Mouse (Mus musculus) adipocyte (in vitro differentiated cells): Measurements from ENCODE around the gene 4931417E11Rik.

Experiments
- DNase-seq: peaks from one replicate; pipeline ENCODE4 v3.0.0-alpha.2; 2016; ENCODE audit warnings: low spot score

4931417E11Rik gene

DNA sequence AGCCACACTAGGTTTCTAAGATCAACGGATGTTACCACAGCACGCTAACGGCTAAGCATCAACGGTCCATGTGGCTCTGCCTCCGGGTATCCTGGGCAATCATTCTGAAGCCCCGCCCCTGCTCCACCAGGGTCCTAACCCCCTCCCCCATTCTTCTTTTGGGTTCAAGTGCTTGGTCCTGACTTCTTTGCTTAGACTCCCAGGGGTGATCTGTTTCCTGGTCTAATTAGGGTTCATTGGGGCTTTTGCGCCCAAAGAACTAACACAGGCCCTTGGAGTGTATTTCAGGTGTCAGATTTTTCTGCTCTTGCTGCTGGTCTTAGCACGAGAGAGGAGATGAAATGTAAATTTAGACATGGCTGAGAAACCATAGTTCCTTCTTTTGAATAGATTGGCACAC is at the start of gene 4931417E11Rik:
TSS of gene 4931417E11Rik (minus strand) at position 101 of the 400 bp plus-strand sequence.
- DNase-seq: no peak

DNA sequence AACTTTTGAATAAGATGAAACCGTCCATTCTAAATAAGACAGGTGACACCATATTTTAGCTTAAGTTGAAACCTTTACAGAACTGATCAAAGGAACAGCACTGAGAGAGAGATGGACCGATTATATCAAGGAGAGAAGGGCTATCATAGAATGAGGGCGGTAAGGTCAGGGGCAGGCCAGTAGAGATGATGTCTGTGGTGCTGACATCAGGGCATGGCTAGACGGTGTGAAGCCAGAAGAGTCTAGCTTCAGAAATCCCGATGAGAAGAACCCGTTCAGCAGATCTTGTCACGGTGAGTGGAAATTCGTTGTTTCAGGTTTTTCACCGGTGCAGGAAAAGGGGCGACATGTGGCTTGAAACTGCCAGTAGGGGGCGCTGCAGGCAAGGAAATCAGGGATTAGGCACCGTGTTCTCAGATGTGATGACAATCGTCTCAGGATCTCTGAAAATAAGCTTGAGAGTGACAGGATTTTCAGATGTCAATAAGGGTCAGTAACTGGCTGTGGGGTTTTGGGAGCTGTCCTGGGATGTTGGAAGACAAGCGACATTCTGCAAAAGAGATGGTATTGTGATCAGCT is 48.4 kb upstream of the 4931417E11Rik start:
- DNase-seq: peak; percentile 16

DNA sequence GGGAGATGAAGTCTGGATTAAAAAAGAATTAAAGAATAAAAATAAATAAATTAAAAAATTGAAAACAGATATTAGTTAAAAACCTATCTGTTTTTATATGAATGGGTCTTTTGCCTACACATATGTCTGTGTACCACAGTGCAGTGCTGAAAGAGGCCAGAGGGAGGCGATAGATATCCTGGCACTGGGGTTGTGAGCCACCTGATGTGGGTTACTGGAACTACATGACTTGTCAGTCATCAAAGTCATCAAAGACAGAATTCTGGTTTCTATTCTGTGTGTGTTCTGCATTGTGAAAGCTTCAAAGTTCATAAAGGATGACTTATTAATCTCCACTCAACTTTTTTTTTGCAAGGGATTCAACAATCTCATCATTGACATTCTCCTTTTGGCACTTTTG is 43.4 kb upstream of the 4931417E11Rik start:
- DNase-seq: no peak

DNA sequence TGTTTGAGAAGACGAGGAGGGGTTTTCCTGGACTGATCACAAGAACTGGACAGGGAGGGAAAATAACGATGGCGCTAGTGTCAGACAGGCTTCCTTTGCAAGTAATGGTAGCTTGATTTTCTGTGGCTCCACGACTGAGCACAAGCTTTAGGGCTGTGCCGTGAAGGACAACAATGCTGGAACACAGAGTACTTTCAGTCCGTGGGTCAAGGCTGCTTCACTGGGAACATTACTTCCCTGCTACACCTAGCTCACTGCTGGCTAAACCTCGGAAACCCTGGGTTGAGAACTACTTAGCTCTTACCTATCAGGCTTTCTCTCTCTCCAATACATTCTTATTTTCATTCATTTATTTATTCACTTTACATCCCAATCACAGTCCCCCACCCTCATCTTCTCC is 30.2 kb upstream of the 4931417E11Rik start:
- no peak for DNase-seq

DNA sequence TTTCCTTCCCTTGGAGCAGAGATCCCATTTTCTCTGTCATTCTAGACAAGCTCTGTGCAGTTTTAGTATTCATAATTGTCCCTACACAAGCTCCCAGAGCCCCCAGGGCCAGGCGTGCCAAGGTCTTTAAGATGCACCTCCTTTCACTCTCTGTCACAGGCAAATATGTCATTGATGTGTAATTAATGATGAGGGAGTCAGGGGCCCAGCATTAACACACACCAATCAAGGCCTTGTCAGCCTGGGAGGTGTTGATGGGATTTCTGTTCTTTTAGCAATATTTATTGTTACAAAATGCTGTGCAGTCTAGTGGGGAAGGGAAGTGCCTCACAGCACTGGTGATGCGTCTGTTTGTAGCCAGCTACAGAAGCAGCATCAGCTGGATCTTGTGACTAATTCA is 27.9 kb upstream of the 4931417E11Rik start:
- DNase-seq: no peak

DNA sequence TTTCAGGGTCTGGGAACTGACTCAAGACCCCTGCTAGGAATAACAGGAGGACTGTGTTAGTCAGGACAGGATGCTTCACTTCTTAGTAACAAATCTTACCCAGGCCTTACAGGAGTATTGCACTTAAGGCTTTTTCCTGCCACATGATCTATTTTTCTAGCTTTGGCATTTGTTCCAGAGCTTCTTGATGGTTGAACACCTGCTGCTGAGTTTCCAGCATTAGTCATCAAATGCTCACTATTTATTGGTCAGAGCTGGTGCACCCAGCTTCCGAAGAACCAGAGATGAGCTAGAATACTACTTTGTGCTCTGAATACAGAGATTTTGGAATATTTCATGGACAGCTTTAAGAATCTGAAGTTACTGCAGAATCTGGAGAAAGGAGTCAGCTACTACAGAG is 21.1 kb upstream of the 4931417E11Rik start:
- no peak for DNase-seq

DNA sequence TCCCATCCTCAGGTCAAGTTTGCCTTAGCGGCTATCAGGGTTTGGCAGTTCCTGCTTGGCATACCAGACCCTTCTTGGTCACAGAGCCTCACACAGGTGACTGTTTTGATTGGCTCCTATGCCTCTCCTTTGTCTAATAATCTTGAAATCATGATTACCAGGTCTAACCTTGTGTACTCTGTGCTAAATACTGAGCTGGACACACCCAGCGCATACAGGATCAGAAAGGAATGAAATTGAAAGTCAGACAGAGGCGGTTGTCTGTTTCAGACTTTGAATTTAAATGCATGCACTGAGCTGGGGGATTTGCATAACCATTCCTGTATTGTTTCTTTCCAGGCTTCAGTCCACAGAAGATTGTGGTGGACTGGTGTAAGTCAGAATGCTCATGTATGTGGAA is 16.1 kb upstream of the 4931417E11Rik start:
- DNase-seq: no peak

DNA sequence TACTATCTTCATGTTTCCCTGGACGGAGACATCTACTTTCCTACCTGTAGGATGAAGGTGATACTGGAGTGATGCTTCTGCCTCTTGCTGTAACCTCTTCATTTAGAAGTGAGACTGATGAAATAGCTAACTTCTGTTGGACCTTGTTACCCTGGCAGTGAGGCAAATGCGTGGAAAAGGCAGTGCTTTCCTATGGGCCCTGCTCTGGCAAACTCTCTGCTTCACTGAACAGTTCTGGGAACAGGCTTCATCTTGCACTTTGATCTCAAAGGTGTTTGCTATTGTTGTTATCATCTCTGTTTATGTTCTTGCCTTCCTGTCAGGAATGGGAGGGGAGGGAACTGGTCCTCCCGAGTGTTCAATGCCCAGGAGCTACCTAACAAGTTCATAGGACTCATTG is 3.4 kb downstream of the 4931417E11Rik start:
- DNase-seq: no peak

DNA sequence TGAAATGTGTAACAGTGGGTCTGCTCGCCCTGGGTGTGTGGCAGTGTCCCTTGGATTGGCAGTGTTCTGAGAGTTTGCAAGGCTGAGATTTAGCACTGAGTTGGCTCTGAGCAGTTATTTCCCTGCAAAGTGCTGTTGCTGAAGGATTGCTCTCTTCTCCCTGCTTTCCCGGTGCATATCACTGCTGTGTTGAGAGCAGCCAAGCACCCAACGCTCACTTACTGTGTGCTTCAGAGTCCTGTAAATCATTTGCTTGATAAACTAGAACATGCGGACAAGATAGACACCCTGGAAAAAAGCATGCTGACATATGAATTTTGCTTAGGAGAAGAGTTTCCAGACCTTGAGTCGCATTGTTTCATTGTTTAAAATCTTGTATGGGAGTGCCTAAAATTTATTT is 6.9 kb downstream of the 4931417E11Rik start:
- no peak for DNase-seq

DNA sequence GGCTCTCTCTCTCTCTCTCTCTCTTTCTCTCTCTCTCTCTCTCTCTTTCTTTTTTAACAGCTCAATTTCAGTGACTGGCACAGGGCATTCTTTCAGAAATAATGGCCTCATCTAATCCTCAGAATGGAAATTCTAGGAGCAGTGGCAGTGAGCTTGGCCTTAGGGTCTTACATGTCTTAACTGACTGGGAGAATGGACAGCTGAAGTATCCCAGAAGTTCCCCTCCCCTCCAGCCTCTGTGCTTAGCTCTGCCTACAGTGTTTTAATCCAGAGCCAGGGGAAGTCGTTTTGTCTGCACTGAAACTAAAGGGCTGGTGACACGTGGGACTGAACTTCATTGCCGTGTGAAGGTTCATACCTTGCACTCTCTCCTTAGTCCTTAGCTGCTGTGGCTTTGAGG is 35.6 kb downstream of the 4931417E11Rik start:
- no peak for DNase-seq

DNA sequence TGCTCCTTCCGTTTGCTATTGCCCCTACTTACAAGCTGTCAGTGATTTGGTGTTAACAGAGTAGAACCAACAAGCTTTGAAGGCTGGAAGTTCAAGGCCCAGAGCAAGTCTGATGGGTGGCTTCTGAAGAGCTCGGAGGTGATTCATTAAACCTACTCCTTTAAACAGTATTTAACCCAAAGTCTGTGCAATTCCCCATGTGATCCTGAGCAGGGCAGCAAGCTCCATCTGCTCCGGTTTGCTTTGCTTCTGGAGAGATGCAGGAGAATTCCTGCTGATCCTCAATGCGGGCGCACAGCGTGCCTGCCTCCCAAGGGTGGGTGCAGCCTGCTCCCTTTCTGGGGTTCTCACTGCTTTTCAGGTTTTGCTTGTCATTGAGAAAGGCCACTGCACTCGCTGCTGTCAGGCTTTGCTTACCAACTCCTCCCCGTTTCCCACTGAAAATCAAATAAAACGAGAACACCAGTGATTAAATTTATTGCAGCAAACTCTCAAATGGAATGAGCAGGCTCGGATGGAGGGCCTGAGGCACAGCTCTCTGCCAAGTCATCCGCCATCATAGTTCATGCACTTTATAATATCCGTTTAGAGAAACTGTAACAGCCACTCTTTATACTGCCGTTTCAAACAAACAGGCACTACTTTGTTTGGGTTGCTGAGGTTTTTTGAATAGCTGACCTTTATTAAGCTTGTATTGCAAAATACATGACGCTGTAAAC is 40.7 kb downstream of the 4931417E11Rik start:
- DNase-seq: no peak

DNA sequence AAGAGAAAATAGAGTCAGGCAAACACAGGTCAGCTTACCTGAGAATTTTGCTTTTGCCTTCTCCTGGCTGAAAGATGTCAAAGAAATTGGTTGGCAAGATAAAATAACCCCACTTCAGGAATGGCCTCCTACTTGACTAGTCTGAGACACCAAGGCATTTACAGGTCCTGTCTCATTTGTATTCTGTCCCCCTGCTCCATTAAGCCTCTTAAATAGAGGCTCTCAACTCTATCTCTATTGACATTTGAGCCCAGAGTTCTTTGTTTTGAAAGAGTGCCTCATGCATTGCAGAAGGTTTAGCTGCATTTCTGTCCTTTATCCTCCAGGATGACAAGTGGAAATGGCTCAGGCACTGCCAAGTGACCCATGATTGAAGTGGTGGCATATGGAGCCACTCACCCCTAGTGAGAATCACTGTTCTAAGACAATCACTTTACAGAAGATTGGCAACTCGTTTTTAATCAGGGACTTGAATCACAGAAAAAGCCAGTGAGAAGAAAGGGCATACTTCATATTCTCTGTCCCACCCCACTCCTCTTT is 42.1 kb downstream of the 4931417E11Rik start:
- DNase-seq: no peak
